Mouse (Mus musculus) forebrain, embryonic 10.5 days (tissue): ENCODE measurements at regions not wholly inside any gene's neighbourhood (a gene's known extent, or its start where the extent isn't known, plus 50 kb on each side); places are given as distances from the start of the nearest gene placed in this dataset.

ENCODE experiments used
- DNase-seq: peaks from one replicate; pipeline ENCODE4 v3.0.0-alpha.2; 2017; ENCODE audit warnings: low spot score; ENCODE audit errors: extremely low spot score
- H3K27ac ChIP-seq: fragments of 300-500 bp; sonication (generic); 2 replicates; pipeline ENCODE4 v1.5.1; 2016; ENCODE audit warnings: mild to moderate bottlenecking
- H3K27me3 ChIP-seq: fragments of 300-500 bp; sonication (generic); 2 replicates; pipeline ENCODE4 v1.6.1; 2016; ENCODE audit warnings: mild to moderate bottlenecking; ENCODE audit not compliant: poor library complexity, severe bottlenecking
- H3K36me3 ChIP-seq: fragments of 300-500 bp; sonication (generic); replicated peaks from 2 replicates; pipeline ENCODE4 v1.6.1; 2016; ENCODE audit warnings: mild to moderate bottlenecking, moderate library complexity
- H3K4me1 ChIP-seq: fragments of 300-500 bp; sonication (generic); 2 replicates; pipeline ENCODE4 v1.6.1; 2016
- H3K4me3 ChIP-seq: fragments of 300-500 bp; sonication (generic); 2 replicates; pipeline ENCODE4 v1.5.1; 2016; ENCODE audit warnings: mild to moderate bottlenecking, moderate library complexity
- H3K9me3 ChIP-seq: fragments of 300-500 bp; sonication (generic); 2 replicates; pipeline ENCODE4 v1.6.1; 2016; ENCODE audit warnings: mild to moderate bottlenecking, moderate library complexity
- WGBS: fragments of 180-500 bp; shearing (Covaris S2); methylation state at CpG from one replicate; pipeline ENCODE4 v1.1.7; 2016; 5-methylcytosine and 5-hydroxymethylcytosine counted together

GRCm38 (mm10) chr5:47185868-47186267 is 797.1 kb upstream of the Slit2 start:
- H3K36me3 ChIP-seq, result no peaks in the 10 kb centered on the region
- DNase-seq, result no peak
- H3K27ac ChIP-seq, result no peak overlapping the region
- H3K4me1 ChIP-seq, result no peaks in the 10 kb centered on the region
- no peaks in the 10 kb centered on the region for H3K9me3 ChIP-seq
- no peaks in the 10 kb centered on the region for H3K27me3 ChIP-seq
- no peak overlapping the region for H3K4me3 ChIP-seq

- H3K27ac ChIP-seq, result no peak overlapping the region
- WGBS, result 85% methylated on average over 3 of the region's 3 CpGs
- no peaks in the 10 kb centered on the region for H3K4me1 ChIP-seq
- no peaks in the 10 kb centered on the region for H3K9me3 ChIP-seq
- no peaks in the 10 kb centered on the region for H3K27me3 ChIP-seq
- no peak for DNase-seq
- no peaks in the 10 kb centered on the region for H3K36me3 ChIP-seq
- H3K4me3 ChIP-seq, result no peak overlapping the region
Measured at GRCm38 (mm10) chr5:47202164-47202914, 780.6 kb upstream of the Slit2 start.

- 98% methylated on average over 1 of the region's 1 CpGs for WGBS
- no peak for DNase-seq
- Histone ChIP-seq H3K27me3 (no peaks in the 10 kb centered on the region), H3K4me3 (no peak overlapping the region), H3K4me1 (no peaks in the 10 kb centered on the region), H3K9me3 (no peaks in the 10 kb centered on the region), H3K27ac (no peak overlapping the region), H3K36me3 (no peaks in the 10 kb centered on the region)
Measured at GRCm38 (mm10) chr5:47202915-47203296, 780.0 kb upstream of the Slit2 start.

- Histone ChIP-seq H3K36me3 (no peaks in the 10 kb centered on the region), H3K4me1 (peaks cover 5% of the 10 kb centered on the region), H3K9me3 (no peaks in the 10 kb centered on the region), H3K27me3 (no peaks in the 10 kb centered on the region), H3K4me3 (no peak overlapping the region), H3K27ac (no peak overlapping the region)
- no peak for DNase-seq
- 10% methylated on average over 1 of the region's 1 CpGs for WGBS
Measured at GRCm38 (mm10) chr5:47210542-47210941, 772.4 kb upstream of the Slit2 start.

GRCm38 (mm10) chr5:47215421-47215820 is 767.5 kb upstream of the Slit2 start:
- Histone ChIP-seq H3K9me3 (no peaks in the 10 kb centered on the region), H3K4me3 (no peak overlapping the region), H3K27me3 (no peaks in the 10 kb centered on the region), H3K36me3 (no peaks in the 10 kb centered on the region), H3K27ac (no peak overlapping the region), H3K4me1 (peaks cover 3% of the 10 kb centered on the region)
- no peak for DNase-seq

- Histone ChIP-seq H3K4me1 (no peaks in the 10 kb centered on the region), H3K9me3 (no peaks in the 10 kb centered on the region), H3K27me3 (no peaks in the 10 kb centered on the region), H3K36me3 (no peaks in the 10 kb centered on the region), H3K27ac (no peak overlapping the region), H3K4me3 (no peak overlapping the region)
- WGBS, result 84% methylated on average over 1 of the region's 1 CpGs
- DNase-seq, result no peak
Measured at GRCm38 (mm10) chr5:47225247-47225646, 757.7 kb upstream of the Slit2 start.

- no peak for DNase-seq
- 88% methylated on average over 1 of the region's 1 CpGs for WGBS
- Histone ChIP-seq H3K27me3 (no peaks in the 10 kb centered on the region), H3K4me3 (no peak overlapping the region), H3K27ac (no peak overlapping the region), H3K36me3 (no peaks in the 10 kb centered on the region), H3K9me3 (no peaks in the 10 kb centered on the region), H3K4me1 (no peaks in the 10 kb centered on the region)
Measured at GRCm38 (mm10) chr5:47236094-47236493, 746.8 kb upstream of the Slit2 start.

GRCm38 (mm10) chr5:47240060-47240459 is 742.9 kb upstream of the Slit2 start:
- WGBS, result 87% methylated on average over 2 of the region's 2 CpGs
- no peaks in the 10 kb centered on the region for H3K4me1 ChIP-seq
- H3K4me3 ChIP-seq, result no peak overlapping the region

GRCm38 (mm10) chr5:47240586-47240985 is 742.4 kb upstream of the Slit2 start:
- no peaks in the 10 kb centered on the region for H3K27me3 ChIP-seq
- no peaks in the 10 kb centered on the region for H3K36me3 ChIP-seq
- H3K9me3 ChIP-seq, result no peaks in the 10 kb centered on the region
- 93% methylated on average over 7 of the region's 7 CpGs for WGBS
- DNase-seq, result no peak
- H3K27ac ChIP-seq, result no peak overlapping the region
- no peak overlapping the region for H3K4me3 ChIP-seq
- no peaks in the 10 kb centered on the region for H3K4me1 ChIP-seq

More at GRCm38 (mm10) chr5:47240060-47240459, 742.9 kb upstream of the Slit2 start:
- Histone ChIP-seq H3K27ac (no peak overlapping the region), H3K36me3 (no peaks in the 10 kb centered on the region), H3K9me3 (no peaks in the 10 kb centered on the region), H3K27me3 (no peaks in the 10 kb centered on the region)
- no peak for DNase-seq

GRCm38 (mm10) chr5:47254835-47255369 is 728.0 kb upstream of the Slit2 start:
- H3K4me1 ChIP-seq, result no peaks in the 10 kb centered on the region
- no peaks in the 10 kb centered on the region for H3K9me3 ChIP-seq
- H3K36me3 ChIP-seq, result no peaks in the 10 kb centered on the region
- no peaks in the 10 kb centered on the region for H3K27me3 ChIP-seq
- H3K4me3 ChIP-seq, result no peak overlapping the region
- no peak overlapping the region for H3K27ac ChIP-seq
- no peak for DNase-seq

GRCm38 (mm10) chr5:47261658-47262411 is 721.1 kb upstream of the Slit2 start:
- Histone ChIP-seq H3K27ac (no peak overlapping the region; the same call in 1 of the 2 replicates), H3K9me3 (no peaks in the 10 kb centered on the region), H3K27me3 (no peaks in the 10 kb centered on the region), H3K36me3 (no peaks in the 10 kb centered on the region), H3K4me1 (peaks cover 7% of the 10 kb centered on the region; the same call in 1 of the 2 replicates), H3K4me3 (no peak overlapping the region)
- 74% methylated on average over 5 of the region's 5 CpGs for WGBS
- no peak for DNase-seq

- H3K27me3 ChIP-seq, result no peaks in the 10 kb centered on the region
- H3K27ac ChIP-seq, result no peak overlapping the region
- no peaks in the 10 kb centered on the region for H3K9me3 ChIP-seq
- 88% methylated on average over 3 of the region's 3 CpGs for WGBS
- H3K4me3 ChIP-seq, result no peak overlapping the region
- no peak for DNase-seq
- H3K4me1 ChIP-seq, result peaks cover 20% of the 10 kb centered on the region
- no peaks in the 10 kb centered on the region for H3K36me3 ChIP-seq
Measured at GRCm38 (mm10) chr5:47272642-47273041, 710.3 kb upstream of the Slit2 start.
